Mouse (Mus musculus): Measurements from ENCODE around the gene Sh3bgrl2. TPM values are rescaled to one million over a fixed set of nuclear protein-coding genes. Genes with fewer than 3 reads are reported as not detected.

Gene Sh3bgrl2
- polyA plus RNA-seq, 1 experiment from 2014 or later: 13.2 TPM

DNA sequence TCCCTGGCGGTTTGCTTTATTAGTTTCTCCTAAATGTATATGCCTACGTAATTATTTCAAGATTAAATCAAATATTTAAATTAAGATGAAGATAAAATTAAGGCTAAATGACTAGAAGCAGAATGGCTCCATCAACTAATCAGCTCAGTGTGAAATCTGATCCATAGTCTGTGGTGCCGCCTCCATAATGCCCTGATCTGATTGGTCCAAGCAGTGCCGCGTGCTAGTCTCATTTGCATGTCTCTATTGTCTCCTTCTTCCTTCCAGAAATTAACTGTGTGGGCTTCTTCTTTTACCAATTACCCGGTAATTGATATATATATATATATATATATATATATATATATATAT, 109.5 kb downstream of the Sh3bgrl2 start:
- Histone ChIP-seq H3K4me2 (ENCODE audit: low read depth, low read length, severe bottlenecking) (0 out of 2 replicates have a peak overlapping the region, but pooled peaks have one; percentile 8), H3K27ac (ENCODE audit: low read depth, low read length) (no peak overlapping the region), H3K36me3 (ENCODE audit: control insufficient read depth, insufficient read depth, low read length) (no peaks in the 10 kb centered on the region), H3K27me3 (ENCODE audit: control insufficient read depth, insufficient read depth, low read length) (no peaks in the 10 kb centered on the region), H3K4me1 (replicated peaks; ENCODE audit: control insufficient read depth, insufficient read depth, low read length) (no peaks in the 10 kb centered on the region), H3K9ac (ENCODE audit: low read length) (no peak overlapping the region), H3K4me3 (ENCODE audit: low read depth, low read length) (no peak overlapping the region), H3K9me3 (ENCODE audit: control insufficient read depth, low read length) (no peaks in the 10 kb centered on the region)
- 52% methylated on average over 6 of the region's 6 CpGs for WGBS
- DNase-seq (ENCODE audit: low spot score) (no peak), ATAC-seq (replicated peaks; ENCODE audit: low FRiP score) (peak; percentile 79)

GRCm38 (mm10) chr9:83659081-83659480, 111.0 kb downstream of the Sh3bgrl2 start:
- WGBS: 91% methylated on average over 2 of the region's 2 CpGs
- no peak for ATAC-seq (replicated peaks; ENCODE audit: low FRiP score)
- H3K9me3 ChIP-seq (ENCODE audit: control insufficient read depth, low read length): no peaks in the 10 kb centered on the region

GRCm38 (mm10) chr9:83661811-83662210, 113.7 kb downstream of the Sh3bgrl2 start:
- DNase-seq (ENCODE audit: low spot score) (no peak), ATAC-seq (replicated peaks; ENCODE audit: low FRiP score) (no peak)
- no peak overlapping the region for H3K9ac ChIP-seq (ENCODE audit: low read length)
- H3K4me3 ChIP-seq (ENCODE audit: low read depth, low read length): no peak overlapping the region
- H3K4me1 ChIP-seq (replicated peaks; ENCODE audit: control insufficient read depth, insufficient read depth, low read length): peaks cover 4% of the 10 kb centered on the region; the same call in 1 of the 2 replicates
- 85% methylated on average over 5 of the region's 5 CpGs for WGBS
- H3K27ac ChIP-seq (ENCODE audit: low read depth, low read length): no peak overlapping the region
- no peaks in the 10 kb centered on the region for H3K9me3 ChIP-seq (ENCODE audit: control insufficient read depth, low read length)
- no peaks in the 10 kb centered on the region for H3K36me3 ChIP-seq (ENCODE audit: control insufficient read depth, insufficient read depth, low read length)
- no peak overlapping the region for H3K4me2 ChIP-seq (ENCODE audit: low read depth, low read length, severe bottlenecking)
- no peaks in the 10 kb centered on the region for H3K27me3 ChIP-seq (ENCODE audit: control insufficient read depth, insufficient read depth, low read length)

More at GRCm38 (mm10) chr9:83659081-83659480, 111.0 kb downstream of the Sh3bgrl2 start:
- H3K4me3 ChIP-seq (ENCODE audit: low read depth, low read length): no peak overlapping the region
- no peak overlapping the region for H3K9ac ChIP-seq (ENCODE audit: low read length)
- no peaks in the 10 kb centered on the region for H3K36me3 ChIP-seq (ENCODE audit: control insufficient read depth, insufficient read depth, low read length)
- H3K4me1 ChIP-seq (replicated peaks; ENCODE audit: control insufficient read depth, insufficient read depth, low read length): no peaks in the 10 kb centered on the region; the same call in 1 of the 2 replicates
- no peak overlapping the region for H3K4me2 ChIP-seq (ENCODE audit: low read depth, low read length, severe bottlenecking)
- no peak overlapping the region for H3K27ac ChIP-seq (ENCODE audit: low read depth, low read length)
- no peaks in the 10 kb centered on the region for H3K27me3 ChIP-seq (ENCODE audit: control insufficient read depth, insufficient read depth, low read length)
- DNase-seq (ENCODE audit: low spot score): no peak

DNA sequence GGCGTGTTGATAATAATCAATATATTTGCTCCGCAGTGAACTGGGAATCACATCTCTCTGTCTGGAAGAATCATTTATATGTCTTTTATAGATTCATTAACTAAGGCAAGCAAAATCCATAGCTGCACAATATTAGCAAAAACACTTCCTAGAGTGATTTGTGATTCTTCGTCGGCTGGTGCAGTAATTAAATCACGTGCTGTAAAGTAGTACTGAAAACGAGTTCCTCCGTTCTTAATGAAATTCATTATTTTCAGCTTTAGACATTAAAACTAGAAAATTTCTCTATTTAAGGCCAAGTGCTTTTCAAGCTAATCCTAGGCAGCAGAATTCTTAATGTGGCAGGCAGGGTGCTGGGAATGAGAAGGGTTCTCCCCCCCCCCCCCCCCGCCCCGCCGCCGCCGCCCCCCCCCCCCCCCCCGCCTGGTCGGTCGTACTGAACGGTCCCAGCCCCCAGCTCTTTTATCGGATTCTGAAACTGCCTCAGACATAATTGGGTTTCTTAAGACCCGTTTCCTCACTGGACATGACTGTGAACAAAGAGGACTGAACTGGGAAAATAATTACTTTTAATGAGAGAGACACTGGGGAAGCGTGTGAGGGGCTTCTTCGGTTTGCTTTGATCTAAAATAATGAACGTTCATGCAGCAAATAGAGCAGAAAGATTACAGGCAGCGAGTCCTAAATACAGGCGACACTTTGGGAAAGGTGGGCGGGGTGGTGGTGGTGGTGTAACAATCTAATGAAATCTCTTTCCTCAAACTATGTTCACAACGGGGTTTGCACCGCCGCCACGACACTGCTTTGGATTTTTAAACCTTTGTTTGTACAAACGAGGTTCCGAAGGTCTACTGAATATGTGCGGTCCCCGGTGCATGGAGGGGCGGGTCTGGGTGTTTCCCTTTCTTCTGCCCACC, 116.1 kb downstream of the Sh3bgrl2 start:
- no peaks in the 10 kb centered on the region for H3K36me3 ChIP-seq (ENCODE audit: control insufficient read depth, insufficient read depth, low read length)
- H3K4me2 ChIP-seq (ENCODE audit: low read depth, low read length, severe bottlenecking): peak overlapping the region; percentile 46
- H3K27me3 ChIP-seq (ENCODE audit: control insufficient read depth, insufficient read depth, low read length): no peaks in the 10 kb centered on the region
- H3K9ac ChIP-seq (ENCODE audit: low read length): peak overlapping the region; percentile 43; the same call in 1 of the 2 replicates
- 12% methylated on average over 23 of the region's 33 CpGs for WGBS
- H3K4me1 ChIP-seq (replicated peaks; ENCODE audit: control insufficient read depth, insufficient read depth, low read length): peaks cover 4% of the 10 kb centered on the region; the same call in 1 of the 2 replicates
- no peaks in the 10 kb centered on the region for H3K9me3 ChIP-seq (ENCODE audit: control insufficient read depth, low read length)
- DNase-seq (ENCODE audit: low spot score) (peak; percentile 85), ATAC-seq (replicated peaks; ENCODE audit: low FRiP score) (peak; percentile 91)
- H3K4me3 ChIP-seq (ENCODE audit: low read depth, low read length): peak overlapping the region; percentile 24; the same call in 1 of the 2 replicates
- H3K27ac ChIP-seq (ENCODE audit: low read depth, low read length): peak overlapping the region; percentile 79

DNA sequence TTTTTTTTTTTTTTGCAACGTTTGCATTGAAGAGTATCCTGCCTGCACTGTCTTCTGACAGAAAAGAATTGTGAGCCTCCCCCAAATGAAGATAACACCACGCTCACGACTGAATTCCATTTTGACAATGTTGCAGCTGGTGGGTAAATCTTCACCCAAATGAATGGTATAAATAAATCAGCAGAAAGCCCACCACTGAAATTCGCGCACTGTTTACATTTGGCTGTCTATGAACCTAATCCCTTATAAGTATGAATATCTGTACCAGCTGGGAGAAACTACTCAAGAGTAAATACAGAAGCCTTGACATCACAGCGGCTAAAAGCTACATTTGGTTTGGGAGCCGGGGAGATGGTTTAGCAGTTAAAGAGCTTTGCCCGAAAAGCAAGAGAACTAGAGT, 116.8 kb downstream of the Sh3bgrl2 start:
- H3K4me3 ChIP-seq (ENCODE audit: low read depth, low read length): no peak overlapping the region
- peak overlapping the region; percentile 46 for H3K4me2 ChIP-seq (ENCODE audit: low read depth, low read length, severe bottlenecking)
- no peaks in the 10 kb centered on the region for H3K27me3 ChIP-seq (ENCODE audit: control insufficient read depth, insufficient read depth, low read length)
- no peaks in the 10 kb centered on the region for H3K36me3 ChIP-seq (ENCODE audit: control insufficient read depth, insufficient read depth, low read length)
- H3K27ac ChIP-seq (ENCODE audit: low read depth, low read length): peak overlapping the region; percentile 79
- ATAC-seq (replicated peaks; ENCODE audit: low FRiP score) (peak; percentile 16; the same call in 1 of the 2 replicates), DNase-seq (ENCODE audit: low spot score) (no peak)
- H3K4me1 ChIP-seq (replicated peaks; ENCODE audit: control insufficient read depth, insufficient read depth, low read length): peaks cover 4% of the 10 kb centered on the region; the same call in 1 of the 2 replicates
- no peaks in the 10 kb centered on the region for H3K9me3 ChIP-seq (ENCODE audit: control insufficient read depth, low read length)
- H3K9ac ChIP-seq (ENCODE audit: low read length): peak overlapping the region; percentile 32; the same call in 1 of the 2 replicates
- 28% methylated on average over 8 of the region's 8 CpGs for WGBS

DNA sequence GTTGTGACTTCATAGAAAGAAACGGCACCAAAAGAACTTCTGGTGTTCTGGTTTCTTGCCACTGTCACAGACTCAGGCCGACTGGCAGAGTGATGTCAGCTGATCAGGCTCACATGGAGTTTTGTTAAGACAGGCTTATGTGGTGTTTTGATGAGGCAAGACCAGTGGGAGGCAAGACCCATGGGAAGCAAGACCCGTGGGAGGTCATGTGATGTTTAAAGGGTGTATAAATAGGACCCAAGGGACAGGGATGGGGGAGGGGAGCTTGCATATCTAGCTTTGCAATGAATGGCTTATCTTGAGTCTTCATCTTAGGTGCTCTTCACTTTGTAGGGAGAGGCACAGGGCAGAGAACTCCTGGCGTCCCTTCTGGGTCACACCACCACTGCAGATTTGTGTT, 118.9 kb downstream of the Sh3bgrl2 start:
- no peak overlapping the region for H3K4me3 ChIP-seq (ENCODE audit: low read depth, low read length)
- peaks cover 4% of the 10 kb centered on the region; the same call in 1 of the 2 replicates for H3K4me1 ChIP-seq (replicated peaks; ENCODE audit: control insufficient read depth, insufficient read depth, low read length)
- ATAC-seq (replicated peaks; ENCODE audit: low FRiP score) (no peak), DNase-seq (ENCODE audit: low spot score) (no peak)
- 75% methylated on average over 4 of the region's 4 CpGs for WGBS
- no peaks in the 10 kb centered on the region for H3K36me3 ChIP-seq (ENCODE audit: control insufficient read depth, insufficient read depth, low read length)
- no peak overlapping the region for H3K27ac ChIP-seq (ENCODE audit: low read depth, low read length)
- H3K4me2 ChIP-seq (ENCODE audit: low read depth, low read length, severe bottlenecking): no peak overlapping the region
- H3K9me3 ChIP-seq (ENCODE audit: control insufficient read depth, low read length): no peaks in the 10 kb centered on the region
- H3K27me3 ChIP-seq (ENCODE audit: control insufficient read depth, insufficient read depth, low read length): no peaks in the 10 kb centered on the region
- H3K9ac ChIP-seq (ENCODE audit: low read length): no peak overlapping the region

DNA sequence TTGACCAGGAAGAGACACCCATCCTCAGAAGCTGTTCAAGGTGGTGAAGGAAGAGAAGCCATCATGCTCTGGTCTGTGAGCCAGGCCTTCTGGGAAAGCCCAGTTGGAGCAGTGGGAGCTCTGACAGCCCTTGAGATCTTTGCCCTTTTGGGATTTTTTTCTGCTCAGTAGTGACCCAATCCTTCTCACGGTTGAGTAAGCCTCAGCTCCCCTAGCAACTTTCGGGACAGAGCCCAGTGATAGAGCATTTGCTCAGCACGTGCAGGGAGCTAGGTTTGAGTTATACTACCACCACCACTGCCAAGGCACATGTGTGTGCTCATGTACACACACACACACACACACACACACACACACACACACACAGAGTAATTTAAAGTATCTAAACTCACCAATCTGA, 131.5 kb downstream of the Sh3bgrl2 start:
- H3K4me1 ChIP-seq (replicated peaks; ENCODE audit: control insufficient read depth, insufficient read depth, low read length): no peaks in the 10 kb centered on the region; the same call in 1 of the 2 replicates
- ATAC-seq (replicated peaks; ENCODE audit: low FRiP score): no peak
- 31% methylated on average over 3 of the region's 3 CpGs for WGBS
- DNase-seq (ENCODE audit: low spot score): peak; percentile 39
- H3K27me3 ChIP-seq (ENCODE audit: control insufficient read depth, insufficient read depth, low read length): no peaks in the 10 kb centered on the region
- no peak overlapping the region for H3K9ac ChIP-seq (ENCODE audit: low read length)
- H3K36me3 ChIP-seq (ENCODE audit: control insufficient read depth, insufficient read depth, low read length): no peaks in the 10 kb centered on the region
- H3K27ac ChIP-seq (ENCODE audit: low read depth, low read length): no peak overlapping the region
- no peaks in the 10 kb centered on the region for H3K9me3 ChIP-seq (ENCODE audit: control insufficient read depth, low read length)
- H3K4me2 ChIP-seq (ENCODE audit: low read depth, low read length, severe bottlenecking): no peak overlapping the region
- no peak overlapping the region for H3K4me3 ChIP-seq (ENCODE audit: low read depth, low read length)

DNA sequence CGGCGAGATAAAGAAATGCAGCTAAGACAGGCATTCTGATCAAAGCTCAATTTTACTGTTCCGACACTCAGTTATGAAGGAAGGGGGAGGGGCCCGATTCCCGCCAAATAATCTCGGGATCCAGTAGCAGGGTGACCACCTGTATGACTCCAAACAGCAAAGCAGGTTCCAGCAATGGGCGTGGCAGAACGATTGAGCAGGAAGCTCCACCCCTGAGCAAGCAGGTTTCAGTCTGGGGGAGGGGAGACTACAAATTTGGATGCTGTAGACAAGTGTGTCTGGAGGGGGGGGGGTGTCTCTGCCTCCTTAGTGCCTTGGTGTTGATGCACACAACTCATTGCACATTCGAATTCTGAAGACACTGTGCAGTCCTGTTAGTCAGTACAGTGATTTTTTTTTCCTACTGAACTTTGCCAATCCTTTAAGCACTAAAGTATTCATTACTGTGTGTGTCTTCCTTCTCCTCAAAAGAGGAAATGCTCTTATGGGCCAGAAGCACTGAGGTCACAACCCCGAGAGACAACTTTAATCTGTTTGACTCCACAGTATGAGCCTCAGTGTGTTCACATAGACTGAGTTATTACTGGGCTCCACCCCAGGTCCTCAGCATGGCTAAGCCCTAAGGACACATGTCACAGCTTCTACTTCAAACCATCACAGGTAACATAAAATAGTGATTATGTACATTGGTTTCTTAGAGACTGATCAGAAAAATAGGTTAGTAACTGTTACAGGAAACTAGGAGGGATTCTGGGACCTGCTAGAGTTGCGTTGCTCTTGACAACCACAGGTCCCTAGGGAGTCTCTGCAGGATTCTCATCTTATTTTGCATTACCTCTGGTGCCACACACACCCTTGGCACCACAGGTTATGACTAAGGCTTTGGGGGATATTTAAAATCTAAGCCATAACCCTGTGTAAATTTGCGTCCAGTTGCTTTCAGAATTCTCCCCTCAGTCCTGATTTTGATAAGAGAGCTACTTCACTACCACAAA, 133.8 kb downstream of the Sh3bgrl2 start:
- Histone ChIP-seq H3K9me3 (ENCODE audit: control insufficient read depth, low read length) (no peaks in the 10 kb centered on the region), H3K36me3 (ENCODE audit: control insufficient read depth, insufficient read depth, low read length) (no peaks in the 10 kb centered on the region), H3K27me3 (ENCODE audit: control insufficient read depth, insufficient read depth, low read length) (no peaks in the 10 kb centered on the region), H3K4me1 (replicated peaks; ENCODE audit: control insufficient read depth, insufficient read depth, low read length) (peaks cover 6% of the 10 kb centered on the region; the same call in 1 of the 2 replicates), H3K4me3 (ENCODE audit: low read depth, low read length) (no peak overlapping the region), H3K4me2 (ENCODE audit: low read depth, low read length, severe bottlenecking) (no peak overlapping the region), H3K27ac (ENCODE audit: low read depth, low read length) (no peak overlapping the region), H3K9ac (ENCODE audit: low read length) (no peak overlapping the region)
- WGBS: 79% methylated on average over 12 of the region's 12 CpGs
- no peak for ATAC-seq (replicated peaks; ENCODE audit: low FRiP score)
- DNase-seq (ENCODE audit: low spot score): peak; percentile 35

Measured in forebrain, embryonic 11.5 days (tissue).